Mouse (Mus musculus): ENCODE measurements around the gene Dnajc1.

Dnajc1 gene

DNA sequence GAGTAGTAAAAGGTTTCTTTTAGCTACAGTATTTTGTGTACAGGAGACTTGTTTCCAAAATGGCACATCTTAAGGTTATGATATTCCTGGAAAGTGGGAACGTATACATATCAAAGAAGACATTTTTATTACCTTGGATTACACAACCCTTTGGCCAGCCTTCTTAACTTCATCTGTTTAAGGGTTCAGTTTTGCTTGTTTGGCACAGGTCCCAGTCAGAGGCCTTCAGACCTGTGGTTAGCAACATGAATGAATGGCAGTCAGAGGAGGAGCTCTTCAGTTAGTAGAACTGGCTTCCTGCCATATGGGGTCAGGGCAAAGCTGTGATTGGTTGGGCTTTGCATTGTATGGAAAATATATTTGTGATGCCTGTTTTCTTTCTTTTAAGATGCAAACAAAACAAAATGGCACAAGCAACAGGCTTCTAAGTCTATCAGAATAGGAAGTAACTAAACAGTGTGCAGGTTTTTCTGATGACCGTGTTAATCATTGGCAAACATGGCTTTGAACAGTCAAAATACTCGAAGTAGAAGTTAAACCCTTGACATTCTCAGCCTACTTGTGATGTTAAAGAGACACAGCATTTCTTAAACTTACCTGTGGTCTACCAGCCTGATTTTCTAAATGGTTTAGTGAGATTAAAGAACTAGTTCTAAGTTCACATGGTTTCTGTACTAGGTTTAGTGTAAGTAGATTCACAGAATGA lies 196.8 kb downstream of the Dnajc1 start:
- DNase-seq (ENCODE audit: inconsistent ontology term): peak; percentile 52

DNA sequence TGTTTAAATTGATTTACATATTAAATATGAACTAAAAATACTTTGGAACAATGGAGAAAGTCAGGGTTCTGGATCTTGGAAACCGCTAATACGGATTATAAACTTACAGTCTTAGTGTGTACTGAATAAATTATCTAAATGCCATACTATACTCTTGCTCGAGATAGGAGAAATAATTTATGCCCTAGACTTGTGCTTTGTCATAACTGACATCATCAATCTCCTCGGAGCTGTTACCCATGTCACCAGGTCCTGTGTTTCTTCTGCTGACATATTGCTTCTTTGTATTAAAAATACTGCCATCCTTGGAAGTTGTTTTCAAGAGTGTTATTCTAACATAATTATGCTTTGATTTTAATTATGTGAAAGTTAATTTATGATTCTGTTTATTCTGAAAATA lies 197.3 kb downstream of the Dnajc1 start:
- DNase-seq (ENCODE audit: inconsistent ontology term): no peak

DNA sequence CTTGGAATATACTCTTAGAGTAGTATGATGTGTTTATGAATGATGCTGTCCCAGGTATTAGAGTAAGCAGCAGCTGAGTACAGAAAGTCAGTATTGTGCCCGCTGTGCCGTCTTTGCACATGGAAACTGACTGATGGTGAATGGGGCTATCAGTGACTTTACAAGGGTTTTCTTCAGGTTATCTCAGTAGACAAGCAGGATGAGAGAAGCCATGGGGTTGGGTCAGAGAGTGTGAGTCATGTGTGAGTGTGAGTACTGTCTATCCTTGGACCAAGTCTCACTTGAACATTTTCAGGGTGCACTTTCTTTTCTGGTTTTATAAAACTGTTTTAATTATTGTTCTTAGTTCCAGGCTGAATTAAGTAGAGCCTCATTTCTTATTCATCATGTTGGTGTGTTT lies 204.3 kb downstream of the Dnajc1 start:
- no peak for DNase-seq (ENCODE audit: inconsistent ontology term)

DNA sequence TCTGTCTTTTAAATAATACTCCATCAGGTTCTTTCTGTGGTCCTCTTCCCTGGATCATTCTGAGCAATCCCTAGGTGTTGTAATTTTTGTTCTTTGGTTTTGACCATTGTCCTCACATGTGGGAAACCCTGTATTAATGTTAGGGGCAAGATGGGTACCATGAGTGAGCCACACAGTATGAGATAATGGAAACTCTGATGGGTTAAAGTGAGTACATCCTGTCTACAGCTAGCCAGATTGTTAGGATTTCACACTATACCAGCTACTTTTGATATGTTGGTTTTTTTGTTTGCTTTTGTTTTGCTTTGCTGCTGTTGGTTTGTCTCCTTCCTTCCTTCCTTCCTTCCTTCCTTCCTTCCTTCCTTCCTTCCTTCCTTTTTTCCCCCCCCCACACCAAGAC lies 209.6 kb downstream of the Dnajc1 start:
- no peak for DNase-seq (ENCODE audit: inconsistent ontology term)

DNA sequence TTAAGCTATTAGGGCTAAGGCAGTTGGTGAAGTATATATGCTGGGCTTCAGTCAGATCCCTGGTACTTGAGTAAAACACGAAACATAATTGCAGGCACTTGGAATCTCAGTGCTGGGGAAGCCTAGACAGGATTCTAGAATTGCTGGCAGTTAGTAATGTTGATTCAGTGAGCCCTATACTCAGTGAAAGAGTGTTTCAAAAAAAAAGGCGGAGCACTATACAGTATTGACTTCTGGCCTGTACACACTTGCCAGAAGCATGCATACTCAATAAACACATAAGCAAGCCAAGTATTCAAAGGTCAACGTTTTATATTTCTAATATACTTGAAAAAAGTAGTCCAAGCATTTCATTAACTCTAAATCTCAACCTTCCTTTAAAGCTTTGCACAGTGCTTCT lies 211.0 kb downstream of the Dnajc1 start:
- no peak for DNase-seq (ENCODE audit: inconsistent ontology term)

- no peak for DNase-seq (ENCODE audit: inconsistent ontology term)
Measured at GRCm38 (mm10) chr2:18180323-18180722, 212.3 kb downstream of the Dnajc1 start.

DNA sequence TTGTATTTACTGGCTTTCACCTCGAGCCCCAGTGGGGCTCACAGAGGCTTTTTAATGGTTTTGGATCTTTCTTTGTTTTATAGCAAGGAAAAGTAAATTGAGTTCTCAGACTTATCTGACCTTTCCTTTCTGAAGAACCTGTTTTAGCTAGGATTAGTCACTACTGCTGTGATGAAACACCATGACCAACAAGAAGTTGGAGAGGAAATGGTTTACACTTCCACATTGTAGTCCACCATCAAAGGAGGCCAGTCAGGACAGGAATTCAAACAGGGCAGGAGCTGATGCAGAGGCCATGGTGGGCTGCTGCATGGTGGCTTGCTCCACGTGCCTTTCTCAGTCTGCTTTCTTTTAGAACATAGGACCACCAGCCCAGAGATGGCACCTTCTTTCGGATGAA lies 216.4 kb downstream of the Dnajc1 start:
- DNase-seq (ENCODE audit: inconsistent ontology term): no peak

- no peak for DNase-seq (ENCODE audit: inconsistent ontology term)
Measured at GRCm38 (mm10) chr2:18175234-18175633, 217.4 kb downstream of the Dnajc1 start.

DNA sequence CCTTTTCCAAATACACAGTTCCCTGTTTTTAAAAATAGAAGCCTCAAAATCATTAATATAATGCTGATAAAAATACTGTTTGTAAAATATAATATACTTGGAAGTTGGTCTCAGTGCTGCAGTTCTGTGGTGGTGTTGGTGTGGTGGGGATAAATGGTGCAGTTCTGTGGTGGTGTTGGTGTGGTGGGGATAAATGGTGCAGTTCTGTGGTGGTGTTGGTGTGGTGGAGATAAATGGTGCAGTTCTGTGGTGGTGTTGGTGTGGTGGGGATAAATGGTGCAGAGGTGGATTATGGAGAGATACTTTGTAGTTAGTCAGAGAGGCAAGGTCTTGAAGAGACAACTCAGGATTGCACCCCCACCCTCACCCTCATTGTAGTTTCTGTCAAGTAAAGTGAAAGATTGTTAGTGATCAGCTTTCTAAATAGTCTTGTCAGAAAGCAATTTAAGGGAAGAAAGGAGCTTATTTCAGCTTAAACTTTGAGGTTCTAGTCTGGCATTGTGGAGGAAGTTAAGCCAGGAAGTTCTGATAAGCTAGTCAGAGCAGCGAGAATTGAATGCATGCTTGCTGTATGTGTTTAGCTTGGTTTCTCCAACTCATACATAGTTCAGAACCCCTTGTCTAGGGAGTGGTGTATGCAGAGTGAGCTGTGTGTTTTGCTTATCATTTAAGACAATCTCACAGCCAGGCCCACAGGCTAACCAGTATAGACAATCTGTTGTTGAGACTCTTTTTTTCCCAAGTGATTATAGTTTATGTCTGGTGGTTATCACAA lies 223.3 kb downstream of the Dnajc1 start:
- DNase-seq (ENCODE audit: inconsistent ontology term): no peak

- no peak for DNase-seq (ENCODE audit: inconsistent ontology term)
Measured at GRCm38 (mm10) chr2:18165511-18165910, 227.1 kb downstream of the Dnajc1 start.

DNA sequence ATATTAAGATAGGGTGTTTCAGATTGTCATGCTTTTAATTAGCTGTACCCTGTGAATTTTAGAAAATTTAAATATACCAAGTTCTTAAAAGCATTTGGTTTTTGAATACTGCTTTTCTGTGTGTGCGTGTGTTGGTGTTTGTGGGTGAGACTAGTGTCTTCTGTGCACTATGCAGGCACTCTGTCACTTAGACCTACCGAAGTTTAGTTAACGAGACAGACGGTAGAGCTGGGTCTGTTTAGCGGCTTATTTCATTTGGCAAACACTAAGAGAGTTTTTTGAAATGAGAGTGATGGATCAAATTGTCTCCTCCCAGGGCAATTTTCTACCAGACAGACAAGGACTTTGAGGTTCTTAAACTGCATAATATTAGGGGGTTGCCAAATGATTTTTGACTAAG lies 231.6 kb downstream of the Dnajc1 start:
- no peak for DNase-seq (ENCODE audit: inconsistent ontology term)

DNA sequence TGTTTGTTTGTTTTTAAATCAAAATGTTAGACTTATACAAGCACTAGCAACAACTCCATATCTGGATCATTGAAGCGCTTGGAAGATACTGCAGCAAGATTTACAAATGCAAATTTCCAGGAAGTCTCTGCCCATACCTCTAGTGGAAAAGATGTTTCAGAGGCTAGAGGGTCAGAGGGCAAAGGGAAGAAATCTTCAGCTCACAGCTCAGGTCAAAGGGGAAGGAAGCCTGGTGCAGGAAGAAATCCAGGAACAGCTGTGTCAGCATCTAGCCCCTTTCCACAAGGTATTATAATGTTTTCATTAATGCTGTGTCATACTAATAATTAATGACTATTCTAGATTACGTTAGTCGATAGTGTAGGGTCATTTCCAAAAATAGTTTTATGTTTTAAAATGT lies 233.2 kb downstream of the Dnajc1 start:
- DNase-seq (ENCODE audit: inconsistent ontology term): no peak

GRCm38 (mm10) chr2:18156131-18156530 lies 236.5 kb downstream of the Dnajc1 start:
- no peak for DNase-seq (ENCODE audit: inconsistent ontology term)

Measured in Muller cell, postnatal 12 days (primary cell).